Mouse (Mus musculus) adrenal gland, adult 8-10 months (tissue): ENCODE results near the gene Dazap2. TPM values are rescaled to one million over a fixed set of nuclear protein-coding genes. Genes with fewer than 3 reads are reported as not detected.

Experiments used
- DNase-seq: peaks from one replicate; pipeline ENCODE4 v3.0.0; 2022
- total RNA-seq, 4 experiments: library from RNA; stranded (reverse); gene quantifications; 2 replicates each; pipeline ENCODE4 v1.2.4; 2022

Gene Dazap2
- total RNA-seq, 4 experiments from 2014 or later = 235 to 259 (median 252) TPM

GRCm38 (mm10) chr15:100639972-100640750 is 25.0 kb downstream of the Dazap2 start:
- DNase-seq = no peak

GRCm38 (mm10) chr15:100641226-100641810 is 26.2 kb downstream of the Dazap2 start:
- DNase-seq = no peak

- DNase-seq = no peak
Observed at GRCm38 (mm10) chr15:100642451-100642850, 27.3 kb downstream of the Dazap2 start.

GRCm38 (mm10) chr15:100646161-100646560 is 31.0 kb downstream of the Dazap2 start:
- DNase-seq = no peak

- no peak for DNase-seq
Observed at GRCm38 (mm10) chr15:100650111-100650510, 35.0 kb downstream of the Dazap2 start.

- DNase-seq = no peak
Observed at GRCm38 (mm10) chr15:100651610-100652009, 36.5 kb downstream of the Dazap2 start.

GRCm38 (mm10) chr15:100654271-100654670 is 39.1 kb downstream of the Dazap2 start:
- no peak for DNase-seq

- no peak for DNase-seq
Observed at GRCm38 (mm10) chr15:100655201-100655600, 40.1 kb downstream of the Dazap2 start.

GRCm38 (mm10) chr15:100660306-100660705 is 45.2 kb downstream of the Dazap2 start:
- DNase-seq = no peak

- DNase-seq = no peak
Observed at GRCm38 (mm10) chr15:100660805-100661204, 45.7 kb downstream of the Dazap2 start.

GRCm38 (mm10) chr15:100664813-100665274 is 49.7 kb downstream of the Dazap2 start:
- DNase-seq = no peak

GRCm38 (mm10) chr15:100665411-100666218 is 50.5 kb downstream of the Dazap2 start:
- no peak for DNase-seq

GRCm38 (mm10) chr15:100666219-100666696 is 51.1 kb downstream of the Dazap2 start:
- DNase-seq = no peak

GRCm38 (mm10) chr15:100666851-100667250 is 51.7 kb downstream of the Dazap2 start:
- no peak for DNase-seq

GRCm38 (mm10) chr15:100667420-100667819 is 52.3 kb downstream of the Dazap2 start:
- DNase-seq = no peak

- no peak for DNase-seq
Observed at GRCm38 (mm10) chr15:100667871-100668545, 52.9 kb downstream of the Dazap2 start.

- DNase-seq = no peak
Observed at GRCm38 (mm10) chr15:100669337-100669736, 54.2 kb downstream of the Dazap2 start, which contains the start of gene Bin2. Gene Bin2, minus strand, starts transcription at chr15:100669553.

- DNase-seq = no peak
Observed at GRCm38 (mm10) chr15:100670004-100670403, 54.9 kb downstream of the Dazap2 start.
